Mouse (Mus musculus) liver, adult 2 months (tissue): ENCODE results near the gene Kcnj15. TPM values are rescaled to one million over a fixed set of nuclear protein-coding genes. Genes with fewer than 3 reads are reported as not detected.

ENCODE experiments used
- DNase-seq: peaks from one replicate; pipeline ENCODE4 v3.0.0-alpha.2; 2011; ENCODE audit warnings: low read depth, low spot score; ENCODE audit errors: extremely low read depth
- H3K27ac ChIP-seq: fragments of 200-500 bp; replicated peaks from 2 replicates; pipeline ENCODE4 v1.5.1; 2012; ENCODE audit warnings: low read depth, mild to moderate bottlenecking, control low read depth, inconsistent platforms, low read length; ENCODE audit not compliant: insufficient read depth
- H3K27me3 ChIP-seq: fragments of 200-500 bp; 2 replicates; pipeline ENCODE4 v1.6.1; 2012; ENCODE audit warnings: mild to moderate bottlenecking, moderate library complexity, low read length, inconsistent platforms; ENCODE audit not compliant: control insufficient read depth, insufficient read depth
- H3K36me3 ChIP-seq: fragments of 200-500 bp; 2 replicates; pipeline ENCODE4 v1.6.1; 2012; ENCODE audit warnings: low read length, inconsistent platforms; ENCODE audit not compliant: control insufficient read depth, insufficient read depth
- H3K4me1 ChIP-seq: fragments of 200-500 bp; 2 replicates; pipeline ENCODE4 v1.6.1; 2011; ENCODE audit warnings: low read length; ENCODE audit not compliant: control insufficient read depth, insufficient read depth
- H3K4me3 ChIP-seq: fragments of 200-500 bp; 2 replicates; pipeline ENCODE4 v1.5.1; 2011; ENCODE audit warnings: low read depth, mild to moderate bottlenecking, control low read depth, low read length, moderate library complexity; ENCODE audit not compliant: insufficient read depth
- H3K79me2 ChIP-seq: fragments of 200-500 bp; 2 replicates; pipeline ENCODE4 v1.6.1; 2012; ENCODE audit warnings: inconsistent platforms, mild to moderate bottlenecking, low read length, moderate library complexity; ENCODE audit not compliant: control insufficient read depth, insufficient read depth
- H3K9ac ChIP-seq: fragments of 200-500 bp; 2 replicates; pipeline ENCODE4 v1.6.1; 2012; ENCODE audit warnings: low read depth, mild to moderate bottlenecking, control low read depth, inconsistent platforms, low read length
- CTCF ChIP-seq: fragments of 200-500 bp; IDR thresholded peaks from 2 replicates; pipeline ENCODE4 v1.5.1; 2011; ENCODE audit warnings: low read depth, low read length, control low read depth
- POLR2A ChIP-seq: fragments of 200-500 bp; IDR thresholded peaks from 2 replicates; pipeline ENCODE4 v1.6.1; 2011; ENCODE audit warnings: low read length, control low read depth; ENCODE audit not compliant: insufficient read depth; ENCODE audit errors: extremely low read depth
- whole genome bisulfite sequencing: fragments of 180-500 bp; shearing (Covaris S2); methylation state at CpG from one replicate; pipeline ENCODE4 v1.1.7; 2018; 5-methylcytosine and 5-hydroxymethylcytosine counted together
- polyA plus RNA-seq: library from polyadenylated mRNA; depleted of rRNA; stranded (reverse); fragments of >200 nt; gene quantifications from 2 replicates; pipeline ENCODE4 v1.2.3, GENCODE M21; 2012
- total RNA-seq: library from RNA; depleted of rRNA; stranded (reverse); fragments of >200 nt; gene quantifications from 2 replicates; pipeline ENCODE4 v1.2.3, GENCODE M21; 2014

The Kcnj15 gene
- total and polyA plus RNA-seq, 2 experiments, result 0.06 to 0.18 TPM

DNA sequence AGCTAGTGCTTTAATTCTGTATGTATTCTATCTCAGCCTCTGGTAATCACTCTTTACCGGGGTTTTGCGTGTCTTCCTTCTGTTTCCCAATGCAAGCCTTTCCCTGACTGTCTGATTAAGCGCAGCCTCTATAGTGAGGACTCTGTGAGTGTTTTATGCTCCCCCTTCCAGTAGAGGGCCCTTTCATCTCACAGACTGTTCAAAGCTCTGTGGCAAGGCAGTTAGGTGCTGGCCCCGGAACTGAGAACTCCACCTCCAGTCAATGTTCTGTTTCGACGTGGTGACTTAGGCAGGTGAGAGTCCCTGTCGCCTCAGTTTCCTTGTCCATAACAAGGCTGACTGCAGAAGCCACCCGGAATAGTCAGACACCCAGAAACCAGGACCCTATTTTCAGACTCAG, 84.7 kb downstream of the Kcnj15 start:
- Histone ChIP-seq H3K4me3 (no peak overlapping the region), H3K27ac (no peak overlapping the region), H3K9ac (no peak overlapping the region), H3K4me1 (peaks cover 1% of the 10 kb centered on the region; the same call in 1 of the 2 replicates), H3K36me3 (no peaks in the 10 kb centered on the region), H3K79me2 (no peaks in the 10 kb centered on the region), H3K27me3 (no peaks in the 10 kb centered on the region; the same call in 1 of the 2 replicates)
- 57% methylated on average over 8 of the region's 8 CpGs for WGBS
- DNase-seq, result no peak
- no peak for TF ChIP-seq POLR2A
- TF ChIP-seq CTCF, result no peak

DNA sequence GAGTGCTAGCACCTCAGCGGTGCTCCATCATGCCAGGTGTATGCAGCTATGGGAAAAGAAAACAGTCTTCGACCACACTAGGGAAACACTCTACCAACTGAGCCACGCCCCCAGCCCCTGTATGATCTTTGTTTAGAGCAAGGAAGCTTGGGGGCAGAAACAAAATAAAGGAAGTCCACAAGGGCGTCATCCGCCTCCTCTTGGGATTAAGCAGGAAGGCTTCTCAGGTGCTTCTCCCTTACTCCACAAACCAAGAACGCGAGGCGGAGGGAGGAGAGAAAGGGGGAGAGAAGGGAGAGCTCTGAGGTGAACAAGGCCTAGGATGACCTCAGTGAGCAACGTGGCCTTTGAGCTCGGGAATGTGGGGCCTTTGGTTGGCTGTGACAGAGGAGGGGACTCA, 87.6 kb downstream of the Kcnj15 start:
- no peak for TF ChIP-seq CTCF
- TF ChIP-seq POLR2A, result no peak
- Histone ChIP-seq H3K9ac (no peak overlapping the region), H3K27me3 (no peaks in the 10 kb centered on the region; the same call in 1 of the 2 replicates), H3K4me3 (no peak overlapping the region), H3K27ac (no peak overlapping the region), H3K79me2 (no peaks in the 10 kb centered on the region), H3K4me1 (peaks cover 1% of the 10 kb centered on the region; the same call in 1 of the 2 replicates), H3K36me3 (no peaks in the 10 kb centered on the region)
- WGBS, result 64% methylated on average over 10 of the region's 10 CpGs
- DNase-seq, result no peak

DNA sequence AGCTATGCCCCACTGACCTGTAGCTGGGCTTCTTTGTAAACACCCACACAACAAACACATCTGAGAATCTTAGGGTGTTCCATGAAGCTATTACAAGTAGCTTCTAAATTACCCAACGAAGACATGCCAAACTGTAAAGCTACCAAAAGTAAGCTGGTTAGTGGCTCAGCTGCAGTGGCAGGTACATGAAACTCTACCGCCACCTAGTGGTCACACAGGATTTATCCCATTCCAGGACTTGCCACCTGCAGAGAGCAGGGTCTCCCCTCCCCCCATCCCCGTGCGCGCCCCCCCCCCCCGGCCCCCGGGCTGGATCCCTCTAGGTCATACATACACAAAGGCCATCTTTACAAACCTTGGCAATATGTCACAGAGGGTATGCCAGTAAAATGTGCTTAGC, 88.5 kb downstream of the Kcnj15 start:
- peak; percentile 74 for TF ChIP-seq CTCF
- no peak for TF ChIP-seq POLR2A
- DNase-seq, result peak; percentile 45
- 2% methylated on average over 7 of the region's 7 CpGs for WGBS
- no peaks in the 10 kb centered on the region for H3K36me3 ChIP-seq
- H3K4me1 ChIP-seq, result peaks cover 1% of the 10 kb centered on the region; the same call in 1 of the 2 replicates
- H3K27me3 ChIP-seq, result no peaks in the 10 kb centered on the region; the same call in 1 of the 2 replicates
- no peaks in the 10 kb centered on the region for H3K79me2 ChIP-seq
- no peak overlapping the region for H3K9ac ChIP-seq
- H3K4me3 ChIP-seq, result no peak overlapping the region
- no peak overlapping the region for H3K27ac ChIP-seq

GRCm38 (mm10) chr16:95347202-95347601, 89.8 kb downstream of the Kcnj15 start:
- no peaks in the 10 kb centered on the region; the same call in 1 of the 2 replicates for H3K27me3 ChIP-seq
- WGBS, result 33% methylated on average over 3 of the region's 3 CpGs
- TF ChIP-seq POLR2A, result no peak
- no peak for TF ChIP-seq CTCF
- H3K79me2 ChIP-seq, result no peaks in the 10 kb centered on the region
- no peak overlapping the region for H3K4me3 ChIP-seq
- H3K36me3 ChIP-seq, result no peaks in the 10 kb centered on the region
- peaks cover 1% of the 10 kb centered on the region; the same call in 1 of the 2 replicates for H3K4me1 ChIP-seq
- H3K27ac ChIP-seq, result peak overlapping the region; percentile 57
- no peak overlapping the region for H3K9ac ChIP-seq
- no peak for DNase-seq

DNA sequence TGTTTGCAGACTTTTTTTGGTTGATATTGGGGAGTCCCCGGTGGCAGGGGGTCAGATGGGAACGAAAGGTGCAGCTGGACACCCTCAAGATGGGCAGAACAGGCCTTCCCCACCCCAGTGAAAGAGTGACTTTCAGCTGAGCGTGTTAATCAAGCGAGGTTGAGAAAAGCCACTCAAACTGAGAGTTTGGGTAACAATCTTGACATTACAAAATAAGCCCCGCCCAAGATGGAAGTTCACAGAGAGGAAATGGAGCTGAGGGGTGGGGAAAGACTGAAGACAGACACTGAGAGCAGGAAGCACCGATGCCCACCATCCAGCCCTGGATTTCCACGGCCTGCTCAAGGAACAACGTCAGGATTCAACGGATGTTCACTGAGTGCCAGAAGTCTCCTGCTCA, 91.2 kb downstream of the Kcnj15 start:
- no peak overlapping the region for H3K27ac ChIP-seq
- 77% methylated on average over 9 of the region's 9 CpGs for WGBS
- H3K4me3 ChIP-seq, result no peak overlapping the region

GRCm38 (mm10) chr16:95349344-95349743, 92.0 kb downstream of the Kcnj15 start:
- H3K27ac ChIP-seq, result no peak overlapping the region
- WGBS, result 90% methylated on average over 6 of the region's 6 CpGs
- H3K27me3 ChIP-seq, result no peaks in the 10 kb centered on the region
- DNase-seq, result no peak
- H3K4me1 ChIP-seq, result peaks cover 1% of the 10 kb centered on the region; the same call in 1 of the 2 replicates
- H3K4me3 ChIP-seq, result no peak overlapping the region
- H3K36me3 ChIP-seq, result no peaks in the 10 kb centered on the region
- H3K79me2 ChIP-seq, result no peaks in the 10 kb centered on the region
- no peak overlapping the region for H3K9ac ChIP-seq
- TF ChIP-seq CTCF (no peak), POLR2A (no peak)

More for the DNA sequence above, 91.2 kb downstream of the Kcnj15 start:
- Histone ChIP-seq H3K79me2 (no peaks in the 10 kb centered on the region), H3K9ac (no peak overlapping the region), H3K36me3 (no peaks in the 10 kb centered on the region), H3K27me3 (no peaks in the 10 kb centered on the region), H3K4me1 (peaks cover 1% of the 10 kb centered on the region; the same call in 1 of the 2 replicates)
- TF ChIP-seq POLR2A (no peak), CTCF (no peak)
- DNase-seq, result no peak
